Mouse (Mus musculus) adrenal gland, postnatal 14 days (tissue): ENCODE results near the gene Slc22a16. TPM values are rescaled to one million over a fixed set of nuclear protein-coding genes. Genes with fewer than 3 reads are reported as not detected.

Experiments used
- DNase-seq: peaks from one replicate; pipeline ENCODE4 v3.0.0; 2021; ENCODE audit warnings: mixed read lengths
- total RNA-seq: library from RNA; stranded (reverse); gene quantifications from 2 replicates; pipeline ENCODE4 v1.2.3, GENCODE M21; 2021

Slc22a16 gene
- total RNA-seq, 1 experiment from 2014 or later: not detected

GRCm38 (mm10) chr10:40604706-40605394 is 34.7 kb downstream of the Slc22a16 start:
- DNase-seq: no peak

GRCm38 (mm10) chr10:40617973-40618372 is 47.8 kb downstream of the Slc22a16 start:
- no peak for DNase-seq

GRCm38 (mm10) chr10:40619760-40620159 is 49.6 kb downstream of the Slc22a16 start:
- DNase-seq: no peak

- DNase-seq: peak; percentile 60
These were observed 59.0 kb downstream of the Slc22a16 start for GRCm38 (mm10) chr10:40629140-40629539.

- DNase-seq: peak; percentile 61
These were observed 59.6 kb downstream of the Slc22a16 start, which contains the start of gene Ddo for GRCm38 (mm10) chr10:40629656-40630311. Gene Ddo, plus strand, starts transcription at chr10:40630011.

- peak; percentile 66 for DNase-seq
These were observed 60.3 kb downstream of the Slc22a16 start for GRCm38 (mm10) chr10:40630457-40630856.

GRCm38 (mm10) chr10:40630961-40631360 is 60.8 kb downstream of the Slc22a16 start:
- DNase-seq: peak; percentile 54

GRCm38 (mm10) chr10:40632087-40632486 is 62.0 kb downstream of the Slc22a16 start:
- DNase-seq: no peak

- DNase-seq: no peak
These were observed 67.2 kb downstream of the Slc22a16 start for GRCm38 (mm10) chr10:40637331-40637730.

- DNase-seq: no peak
These were observed 68.1 kb downstream of the Slc22a16 start for GRCm38 (mm10) chr10:40638276-40638675.

GRCm38 (mm10) chr10:40638823-40639819 is 69.0 kb downstream of the Slc22a16 start:
- DNase-seq: peak; percentile 18

- DNase-seq: no peak
These were observed 70.3 kb downstream of the Slc22a16 start for GRCm38 (mm10) chr10:40640406-40640805.

- DNase-seq: no peak
These were observed 71.8 kb downstream of the Slc22a16 start for GRCm38 (mm10) chr10:40641901-40642300.

- no peak for DNase-seq
These were observed 73.0 kb downstream of the Slc22a16 start for GRCm38 (mm10) chr10:40643126-40643525.

- no peak for DNase-seq
These were observed 74.3 kb downstream of the Slc22a16 start for GRCm38 (mm10) chr10:40644456-40644855.

- DNase-seq: no peak
These were observed 75.2 kb downstream of the Slc22a16 start for GRCm38 (mm10) chr10:40645346-40645745.

GRCm38 (mm10) chr10:40648776-40649175 is 78.6 kb downstream of the Slc22a16 start:
- DNase-seq: no peak

- no peak for DNase-seq
These were observed 79.5 kb downstream of the Slc22a16 start for GRCm38 (mm10) chr10:40649634-40650033.

GRCm38 (mm10) chr10:40651676-40652075 is 81.5 kb downstream of the Slc22a16 start:
- no peak for DNase-seq
